Mouse (Mus musculus) forebrain, embryonic 11.5 days (tissue): ENCODE results near the gene Pip5kl1. TPM values are rescaled to one million over a fixed set of nuclear protein-coding genes. Genes with fewer than 3 reads are reported as not detected.
A peak's percentile ranks its signal among the peaks of the same experiment; 100 is the strongest.

Experiments
- ATAC-seq: fragments of 200-750 bp; cut with Nextera tagmentation; replicated peaks from 2 replicates; pipeline ENCODE4 v1.8.0; 2017; ENCODE audit warnings: moderate TSS enrichment; ENCODE audit not compliant: low FRiP score
- DNase-seq: peaks from one replicate; pipeline ENCODE4 v3.0.0-alpha.2; 2017; ENCODE audit warnings: low spot score
- H3K27ac ChIP-seq: fragments of 300-500 bp; sonication (generic); 2 replicates; pipeline ENCODE4 v1.5.1; 2014; ENCODE audit warnings: low read depth, low read length
- H3K27me3 ChIP-seq: fragments of 300-500 bp; sonication (generic); 2 replicates; pipeline ENCODE4 v1.6.1; 2014; ENCODE audit warnings: mild to moderate bottlenecking, low read length, mixed read lengths; ENCODE audit not compliant: control insufficient read depth, insufficient read depth
- H3K36me3 ChIP-seq: fragments of 300-500 bp; sonication (generic); 2 replicates; pipeline ENCODE4 v1.6.1; 2014; ENCODE audit warnings: mild to moderate bottlenecking, low read length, moderate library complexity, mixed read lengths; ENCODE audit not compliant: control insufficient read depth, insufficient read depth
- H3K4me1 ChIP-seq: fragments of 300-500 bp; sonication (generic); replicated peaks from 2 replicates; pipeline ENCODE4 v1.6.1; 2014; ENCODE audit warnings: low read length, mixed read lengths; ENCODE audit not compliant: control insufficient read depth, insufficient read depth
- H3K4me2 ChIP-seq: fragments of 300-500 bp; sonication (generic); 2 replicates; pipeline ENCODE4 v1.6.1; 2014; ENCODE audit warnings: low read depth, mild to moderate bottlenecking, low read length, moderate library complexity, mixed read lengths; ENCODE audit not compliant: severe bottlenecking
- H3K4me3 ChIP-seq: fragments of 300-500 bp; sonication (generic); 2 replicates; pipeline ENCODE4 v1.5.1; 2014; ENCODE audit warnings: low read depth, low read length
- H3K9ac ChIP-seq: fragments of 300-500 bp; sonication (generic); 2 replicates; pipeline ENCODE4 v1.6.1; 2014; ENCODE audit warnings: low read length
- H3K9me3 ChIP-seq: fragments of 300-500 bp; sonication (generic); 2 replicates; pipeline ENCODE4 v1.6.1; 2016; ENCODE audit warnings: low read length, mixed read lengths; ENCODE audit not compliant: control insufficient read depth
- WGBS: fragments of 180-500 bp; shearing (Covaris S2); extraction: QIAGEN DNeasy Blood & Tissue Kit; methylation state at CpG from one replicate; pipeline ENCODE4 v1.1.7; 2014; 5-methylcytosine and 5-hydroxymethylcytosine counted together
- polyA plus RNA-seq: library from polyadenylated mRNA; unstranded; fragments of >200 nt; fragmentation: Nextera tagmentation; extraction: Ambion mirVana; gene quantifications from 2 replicates; pipeline ENCODE4 v1.2.1, GENCODE M21; 2014

Gene Pip5kl1
- polyA plus RNA-seq, 1 experiment from 2014 or later: 1.8 TPM

- no peaks in the 10 kb centered on the region for H3K36me3 ChIP-seq
- no peaks in the 10 kb centered on the region for H3K27me3 ChIP-seq
- ATAC-seq: no peak
- 88% methylated on average over 7 of the region's 7 CpGs for WGBS
- no peak overlapping the region for H3K9ac ChIP-seq
- H3K4me3 ChIP-seq: no peak overlapping the region
- DNase-seq: no peak
- no peaks in the 10 kb centered on the region for H3K9me3 ChIP-seq
- no peak overlapping the region for H3K27ac ChIP-seq
- no peak overlapping the region for H3K4me2 ChIP-seq
- H3K4me1 ChIP-seq: no peaks in the 10 kb centered on the region
These were observed 20.9 kb upstream of the Pip5kl1 start for GRCm38 (mm10) chr2:32553592-32554148.

DNA sequence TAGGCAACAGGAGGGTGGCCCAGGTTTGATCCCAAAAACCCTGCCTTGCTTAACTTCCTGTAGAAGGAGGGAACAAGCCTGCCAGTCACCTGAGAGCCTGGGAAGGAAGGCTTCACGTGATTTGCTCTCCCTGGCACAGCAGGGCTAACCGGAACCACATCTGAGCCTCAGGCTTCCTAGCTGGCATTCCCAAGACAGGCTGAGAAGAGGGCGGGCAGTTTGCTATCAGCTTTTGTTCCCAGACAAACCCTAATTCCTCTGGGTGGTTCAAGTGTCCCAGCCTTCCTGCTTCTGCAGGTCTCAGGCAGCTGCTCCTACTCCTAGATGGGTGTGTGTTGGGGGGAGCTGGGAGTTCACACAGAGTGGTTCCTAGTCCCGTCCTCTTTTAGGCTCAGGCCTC is 19.1 kb upstream of the Pip5kl1 start:
- DNase-seq: no peak
- no peak for ATAC-seq
- H3K36me3 ChIP-seq: no peaks in the 10 kb centered on the region
- H3K4me2 ChIP-seq: no peak overlapping the region
- no peak overlapping the region for H3K9ac ChIP-seq
- WGBS: 40% methylated on average over 4 of the region's 4 CpGs
- no peak overlapping the region for H3K27ac ChIP-seq
- peaks cover 15% of the 10 kb centered on the region for H3K4me1 ChIP-seq
- H3K9me3 ChIP-seq: no peaks in the 10 kb centered on the region
- H3K4me3 ChIP-seq: no peak overlapping the region
- no peaks in the 10 kb centered on the region for H3K27me3 ChIP-seq

DNA sequence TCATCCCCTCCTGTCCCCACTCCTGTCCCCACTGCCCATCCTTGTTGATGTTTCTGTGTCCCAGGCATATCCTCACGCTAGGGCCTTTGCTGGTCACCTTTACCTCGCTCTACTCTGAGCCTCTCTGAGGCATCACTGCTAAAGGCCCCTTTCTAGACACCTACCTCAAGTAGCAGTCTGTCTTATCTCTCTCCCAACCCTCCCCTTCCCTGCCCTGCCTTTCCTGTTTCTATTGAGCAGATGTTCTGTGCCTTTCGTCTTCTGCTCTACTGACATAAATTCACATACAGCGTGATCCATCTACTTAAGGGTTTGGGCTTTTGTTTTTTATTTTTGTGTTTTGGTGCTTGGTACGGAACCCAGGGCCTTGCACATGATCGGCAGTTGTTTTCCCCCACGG is 18.6 kb upstream of the Pip5kl1 start:
- Histone ChIP-seq H3K9me3 (no peaks in the 10 kb centered on the region), H3K27ac (no peak overlapping the region), H3K4me3 (no peak overlapping the region), H3K36me3 (no peaks in the 10 kb centered on the region), H3K4me1 (peaks cover 16% of the 10 kb centered on the region), H3K9ac (no peak overlapping the region), H3K4me2 (no peak overlapping the region), H3K27me3 (no peaks in the 10 kb centered on the region)
- DNase-seq: no peak
- no peak for ATAC-seq
- WGBS: 90% methylated on average over 7 of the region's 7 CpGs

- peak overlapping the region; percentile 47; the same call in 1 of the 2 replicates for H3K9ac ChIP-seq
- peaks cover 16% of the 10 kb centered on the region for H3K4me1 ChIP-seq
- ATAC-seq (peak; percentile 88), DNase-seq (peak; percentile 73)
- H3K36me3 ChIP-seq: no peaks in the 10 kb centered on the region
- peak overlapping the region; percentile 84 for H3K27ac ChIP-seq
- no peaks in the 10 kb centered on the region for H3K9me3 ChIP-seq
- H3K4me3 ChIP-seq: no peak overlapping the region
- no peaks in the 10 kb centered on the region for H3K27me3 ChIP-seq
- WGBS: 11% methylated on average over 5 of the region's 5 CpGs
- peak overlapping the region; percentile 15; the same call in 1 of the 2 replicates for H3K4me2 ChIP-seq
These were observed 15.0 kb upstream of the Pip5kl1 start for GRCm38 (mm10) chr2:32559570-32559969.

- H3K4me3 ChIP-seq: no peak overlapping the region
- DNase-seq (peak; percentile 77), ATAC-seq (no peak)
- no peak overlapping the region for H3K9ac ChIP-seq
- no peaks in the 10 kb centered on the region for H3K36me3 ChIP-seq
- no peaks in the 10 kb centered on the region; the same call in 1 of the 2 replicates for H3K4me1 ChIP-seq
- 41% methylated on average over 4 of the region's 4 CpGs for WGBS
- no peaks in the 10 kb centered on the region for H3K27me3 ChIP-seq
- H3K27ac ChIP-seq: no peak overlapping the region
- H3K4me2 ChIP-seq: no peak overlapping the region
- H3K9me3 ChIP-seq: no peaks in the 10 kb centered on the region
These were observed 8.0 kb upstream of the Pip5kl1 start for GRCm38 (mm10) chr2:32566536-32567063.

- no peak overlapping the region for H3K4me2 ChIP-seq
- no peak overlapping the region for H3K9ac ChIP-seq
- 79% methylated on average over 5 of the region's 5 CpGs for WGBS
- H3K9me3 ChIP-seq: no peaks in the 10 kb centered on the region
- H3K36me3 ChIP-seq: no peaks in the 10 kb centered on the region
- no peak overlapping the region for H3K27ac ChIP-seq
- H3K27me3 ChIP-seq: no peaks in the 10 kb centered on the region
- H3K4me3 ChIP-seq: no peak overlapping the region
- no peaks in the 10 kb centered on the region; the same call in 1 of the 2 replicates for H3K4me1 ChIP-seq
- ATAC-seq (no peak), DNase-seq (no peak)
These were observed 6.4 kb upstream of the Pip5kl1 start for GRCm38 (mm10) chr2:32568149-32568548.

- H3K27ac ChIP-seq: no peak overlapping the region
- H3K27me3 ChIP-seq: no peaks in the 10 kb centered on the region
- H3K4me1 ChIP-seq: no peaks in the 10 kb centered on the region; the same call in 1 of the 2 replicates
- no peak overlapping the region for H3K4me2 ChIP-seq
- no peak overlapping the region for H3K9ac ChIP-seq
- no peaks in the 10 kb centered on the region for H3K36me3 ChIP-seq
- H3K4me3 ChIP-seq: no peak overlapping the region
- no peaks in the 10 kb centered on the region for H3K9me3 ChIP-seq
- DNase-seq (no peak), ATAC-seq (no peak)
- 90% methylated on average over 3 of the region's 3 CpGs for WGBS
These were observed 5.7 kb upstream of the Pip5kl1 start for GRCm38 (mm10) chr2:32568941-32569340.

DNA sequence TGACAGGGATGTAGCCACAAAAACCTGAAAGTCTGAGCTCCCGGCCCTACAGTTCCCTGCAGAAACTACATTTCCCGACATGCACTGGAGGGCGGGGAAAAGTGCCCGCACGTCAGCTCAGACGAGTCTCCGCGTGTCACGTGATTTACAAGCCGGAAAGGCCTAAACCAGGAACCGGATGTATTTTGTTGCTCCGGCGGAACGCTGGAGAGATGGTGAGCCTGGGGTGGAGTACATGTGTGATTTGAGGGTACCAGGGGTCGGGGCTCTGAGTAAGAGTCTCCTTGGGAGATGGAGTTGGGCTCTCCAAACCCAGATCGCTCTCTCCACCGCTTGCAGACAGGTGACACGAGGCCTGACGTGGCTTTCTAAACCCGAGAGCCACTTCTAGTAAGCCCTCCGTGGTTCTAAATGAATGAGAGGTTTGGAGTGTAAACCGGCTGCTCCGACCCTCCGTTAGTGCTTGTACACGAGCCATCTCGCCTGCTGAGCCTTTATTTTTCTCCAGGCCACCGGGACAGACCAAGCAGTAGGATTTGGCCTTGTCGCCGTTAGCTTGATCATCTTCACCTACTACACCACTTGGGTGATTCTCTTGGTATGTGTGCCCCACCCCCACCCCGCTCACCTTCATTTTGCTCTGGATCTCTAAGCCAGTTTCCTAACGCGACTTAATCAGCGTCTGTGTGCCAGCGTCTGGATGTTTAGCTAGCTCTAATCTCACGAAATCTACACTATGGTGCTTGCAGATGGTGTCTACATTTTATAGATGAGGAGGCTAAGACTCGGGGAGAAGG is 3.7 kb upstream of the Pip5kl1 start, which contains the start of gene Dpm2:
Dpm2 (plus strand) TSS at position 161 of the 797 bp plus-strand sequence.
- whole genome bisulfite sequencing: 2% methylated on average over 36 of the region's 36 CpGs
- ATAC-seq (peak; percentile 77), DNase-seq (peak; percentile 90)
- H3K27ac ChIP-seq: no peak within 1 kb of the TSS
- H3K4me1 ChIP-seq: no peaks in the 10 kb centered on the region; the same call in 1 of the 2 replicates
- no peaks in the 10 kb centered on the region for H3K36me3 ChIP-seq
- no peaks in the 10 kb centered on the region for H3K27me3 ChIP-seq
- H3K9me3 ChIP-seq: no peaks in the 10 kb centered on the region
- peak within 1 kb of the TSS; percentile 83 for H3K4me2 ChIP-seq
- peak within 1 kb of the TSS; percentile 72 for H3K4me3 ChIP-seq
- peak within 1 kb of the TSS; percentile 69 for H3K9ac ChIP-seq
